Mouse (Mus musculus): ENCODE measurements around the gene Naa16. TPM values are rescaled to one million over a fixed set of nuclear protein-coding genes. Genes with fewer than 3 reads are reported as not detected.

Naa16 gene
- total RNA-seq, 2 experiments from 2014 or later = 9.9 to 17.6 TPM

DNA sequence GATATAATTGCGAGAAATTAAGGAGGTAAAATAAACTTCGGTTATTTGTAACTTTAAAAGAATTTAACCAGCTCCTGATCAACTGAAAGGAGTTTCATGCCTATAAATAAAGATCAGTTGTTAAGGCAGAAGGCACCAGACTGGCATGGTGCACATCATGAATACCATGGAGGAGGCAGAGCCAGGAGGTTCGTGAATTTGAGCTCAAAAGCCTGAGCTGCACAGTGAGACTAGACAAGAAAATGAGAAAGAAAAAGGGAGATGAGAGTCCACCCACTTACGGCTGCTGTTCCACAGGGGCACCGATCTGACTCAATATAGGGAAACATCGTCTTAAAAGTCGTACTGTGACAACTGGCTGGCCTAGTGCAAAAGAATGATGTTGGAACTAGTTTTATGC lies 106.6 kb downstream of the Naa16 start:
- intact Hi-C loops (cut with DNase I) = no loop called here
- DNase-seq (ENCODE audit: low spot score in 2 of 2) = no peak

DNA sequence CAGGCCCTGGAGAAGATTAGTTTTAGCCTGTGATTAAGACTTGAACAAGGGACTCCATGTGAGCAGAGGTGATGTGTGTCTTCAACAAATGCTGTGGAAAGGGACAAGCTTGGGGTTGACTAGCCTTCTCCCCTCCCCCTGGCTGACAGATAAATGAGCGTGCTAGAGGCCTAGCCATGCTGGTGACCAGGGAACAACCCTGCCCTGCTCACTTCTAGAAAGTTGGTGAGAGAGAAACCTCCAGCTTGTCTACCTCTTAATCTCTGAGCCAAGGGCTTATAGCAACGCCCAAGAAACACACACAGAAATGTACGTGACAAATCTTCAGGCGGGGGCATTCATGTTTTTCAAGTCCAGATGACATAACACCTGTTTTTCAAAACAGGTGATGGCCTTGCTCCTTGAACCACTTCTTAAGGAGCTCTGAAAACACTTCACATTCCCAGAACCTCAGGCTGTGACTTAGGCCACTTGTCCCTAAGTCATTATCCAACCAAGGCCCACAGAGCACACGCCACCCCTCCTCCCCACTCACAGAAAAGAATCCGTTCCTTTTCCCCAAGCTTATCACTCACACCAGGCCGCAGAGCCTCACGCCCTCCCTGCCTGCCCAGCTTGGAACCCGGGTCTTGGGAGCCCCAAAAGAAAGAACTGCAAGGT lies 108.6 kb downstream of the Naa16 start:
- intact Hi-C loops (cut with DNase I) = no loop called here
- DNase-seq (ENCODE audit: low spot score in 2 of 2) = no peak

DNA sequence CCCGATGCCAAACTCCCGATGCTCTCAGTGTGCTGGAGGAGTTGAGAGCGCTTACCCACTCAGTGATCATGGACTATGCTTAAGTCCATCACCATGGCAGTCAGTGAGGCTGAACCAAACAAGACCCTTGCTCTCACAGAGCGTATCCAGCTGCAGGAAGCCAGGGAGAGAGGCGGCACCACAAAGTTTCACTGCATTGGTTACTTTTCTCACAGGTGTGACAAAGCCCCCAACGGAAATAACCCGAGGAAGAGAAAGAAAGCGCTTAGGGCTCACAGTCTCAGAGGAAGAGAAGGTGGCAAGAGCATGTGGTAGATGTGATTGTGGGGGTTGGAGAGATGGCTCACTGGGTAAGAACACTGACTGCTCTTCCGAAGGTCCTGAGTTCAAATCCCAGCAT lies 110.1 kb downstream of the Naa16 start:
- intact Hi-C loops (cut with DNase I) = no loop called here
- no peak for DNase-seq (ENCODE audit: low spot score in 2 of 2)

DNA sequence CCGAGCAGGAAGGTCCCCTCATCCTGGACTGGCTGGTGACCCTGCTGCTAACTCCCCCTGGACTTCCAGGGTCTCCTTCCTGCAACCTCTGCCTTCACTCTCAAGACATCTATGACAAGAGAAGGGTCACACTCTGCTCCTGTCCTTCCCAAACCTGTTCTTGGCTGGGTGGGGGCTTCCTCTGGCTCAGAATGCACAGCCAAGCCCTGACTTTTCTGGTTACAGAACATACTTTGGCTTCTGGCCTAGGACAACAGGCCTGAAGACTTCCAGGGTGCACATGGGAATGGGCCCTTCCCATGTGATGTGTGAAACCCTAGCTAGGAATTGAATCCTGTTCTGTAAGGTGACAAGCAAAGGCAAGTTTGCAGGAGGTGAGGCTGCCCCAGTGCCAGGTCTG lies 111.1 kb downstream of the Naa16 start:
- DNase-seq (ENCODE audit: low spot score in 2 of 2) = no peak
- intact Hi-C loops (cut with DNase I) = no loop called here

DNA sequence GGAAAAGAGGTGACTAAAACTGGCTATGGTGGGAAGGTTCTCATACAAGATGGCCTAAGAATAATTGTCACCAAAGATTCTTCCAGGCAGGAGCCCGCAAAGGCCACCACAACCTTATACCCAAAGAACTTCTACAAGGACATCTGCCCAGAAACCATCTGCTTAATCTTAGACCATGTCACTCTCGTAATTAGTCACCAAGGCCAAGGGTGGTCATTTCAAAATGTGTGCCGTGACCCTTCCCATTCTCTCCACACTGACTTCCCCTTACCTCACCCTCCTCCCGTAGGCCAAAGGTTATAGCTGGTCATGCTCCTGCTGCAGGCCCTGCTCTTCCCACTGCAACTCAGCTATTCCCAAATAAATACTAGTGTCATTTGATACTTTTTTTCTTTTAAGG lies 111.7 kb downstream of the Naa16 start:
- intact Hi-C loops (cut with DNase I) = no loop called here

GRCm38 (mm10) chr14:79277922-79278321 lies 112.7 kb downstream of the Naa16 start:
- intact Hi-C loops (cut with DNase I) = no loop called here
- no peak for DNase-seq (ENCODE audit: low spot score in 2 of 2)

More for the DNA sequence above, 111.7 kb downstream of the Naa16 start:
- no peak for DNase-seq (ENCODE audit: low spot score in 2 of 2)

- DNase-seq (ENCODE audit: low spot score in 2 of 2) = no peak
- intact Hi-C loops (cut with DNase I) = no loop called here
These were observed 114.6 kb downstream of the Naa16 start for GRCm38 (mm10) chr14:79275870-79276395.

GRCm38 (mm10) chr14:79275441-79275840 lies 115.1 kb downstream of the Naa16 start:
- intact Hi-C loops (cut with DNase I) = no loop called here
- no peak for DNase-seq (ENCODE audit: low spot score in 2 of 2)

Other genes starting within 250 kb of the Naa16 start
- not detected for gene Zfp957, start 143.4 kb downstream of the Naa16 start, total RNA-seq (2021)
- gene Rgcc, start 89.1 kb downstream of the Naa16 start, total RNA-seq (2021) = 10 to 100 TPM; 30.1 to 39.0 TPM
- gene Mtrf1, start 7.0 kb upstream of the Naa16 start, total RNA-seq (2021) = 1 to 10 TPM; 5.1 to 5.5 TPM
- 10 to 100 TPM; 37.5 to 41.3 TPM for gene Kbtbd7, start 35.7 kb upstream of the Naa16 start, total RNA-seq (2021)
- gene Kbtbd6, start 61.1 kb upstream of the Naa16 start, total RNA-seq (2021) = 1 to 10 TPM; 1.0 to 1.4 TPM
- 1 to 10 TPM; 4.1 to 4.8 TPM for gene Elf1, start 90.4 kb upstream of the Naa16 start, total RNA-seq (2021)
- 10 to 100 TPM; 48.2 to 51.7 TPM for gene Wbp4, start 90.7 kb upstream of the Naa16 start, total RNA-seq (2021)
- 10 to 100 TPM; 83.0 to 91.4 TPM for gene Sugt1, start 196.9 kb upstream of the Naa16 start, total RNA-seq (2021)

Data from left cerebral cortex, postnatal 36 days (tissue).